Mouse (Mus musculus) heart, adult 2 months (tissue): Measurements from ENCODE around the gene Ppp6c.

Experiments
- CTCF ChIP-seq: fragments of 200-600 bp; IDR thresholded peaks from 2 replicates; pipeline ENCODE4 v1.8.1; 2022; ENCODE audit warnings: antibody characterized with exemption, mild to moderate bottlenecking, moderate library complexity
- POLR2A ChIP-seq: fragments of 200-500 bp; IDR thresholded peaks from 2 replicates; pipeline ENCODE4 v1.6.1; 2011; ENCODE audit warnings: mild to moderate bottlenecking, low read depth, low read length, control low read depth; ENCODE audit not compliant: insufficient read depth

- TF ChIP-seq POLR2A, result no peak
- no peak for TF ChIP-seq CTCF
Measured at GRCm38 (mm10) chr2:39148075-39148474, 78.2 kb downstream of the Ppp6c start.
